Mouse (Mus musculus) heart, postnatal 4 days (tissue): ENCODE results near the gene Cdsn. TPM values are rescaled to one million over a fixed set of nuclear protein-coding genes. Genes with fewer than 3 reads are reported as not detected.
A peak's percentile ranks its signal among the peaks of the same experiment; 100 is the strongest.

Source experiments
- DNase-seq: peaks from one replicate; pipeline ENCODE4 v3.0.0; 2021
- total RNA-seq, 2 experiments: library from RNA; stranded (reverse); gene quantifications; 2 replicates each; pipeline ENCODE4 v1.2.3; 2021

The Cdsn gene
- total RNA-seq, 2 experiments from 2014 or later, result 0.16 to 0.26 TPM

- no peak for DNase-seq
These were observed 14.5 kb upstream of the Cdsn start for GRCm38 (mm10) chr17:35537421-35537820.

- no peak for DNase-seq
These were observed 13.5 kb upstream of the Cdsn start for GRCm38 (mm10) chr17:35538476-35538875.

- DNase-seq, result no peak
These were observed 12.4 kb upstream of the Cdsn start for GRCm38 (mm10) chr17:35539540-35539939.

- no peak for DNase-seq
These were observed 9.0 kb upstream of the Cdsn start for GRCm38 (mm10) chr17:35542761-35543411.

- DNase-seq, result no peak
These were observed 8.5 kb upstream of the Cdsn start for GRCm38 (mm10) chr17:35543412-35543861.

GRCm38 (mm10) chr17:35544001-35544400 is 7.9 kb upstream of the Cdsn start:
- no peak for DNase-seq

GRCm38 (mm10) chr17:35544680-35545079 is 7.2 kb upstream of the Cdsn start:
- DNase-seq, result peak; percentile 76

GRCm38 (mm10) chr17:35547465-35547864 is 4.5 kb upstream of the Cdsn start:
- peak; percentile 6 for DNase-seq

GRCm38 (mm10) chr17:35548636-35549035 is 3.3 kb upstream of the Cdsn start:
- DNase-seq, result peak; percentile 4

GRCm38 (mm10) chr17:35549437-35550142 is 2.3 kb upstream of the Cdsn start:
- peak; percentile 94 for DNase-seq

- no peak for DNase-seq
These were observed 1.8 kb upstream of the Cdsn start for GRCm38 (mm10) chr17:35550143-35550494.

- peak; percentile 8 for DNase-seq
These were observed 1.1 kb upstream of the Cdsn start for GRCm38 (mm10) chr17:35550871-35551270.

GRCm38 (mm10) chr17:35554321-35554720 is 2.4 kb downstream of the Cdsn start:
- DNase-seq, result no peak

- DNase-seq, result no peak
These were observed 3.0 kb downstream of the Cdsn start for GRCm38 (mm10) chr17:35554761-35555397.

- DNase-seq, result no peak
These were observed 4.3 kb downstream of the Cdsn start for GRCm38 (mm10) chr17:35556186-35556765.

- peak; percentile 70 for DNase-seq
These were observed 4.9 kb downstream of the Cdsn start for GRCm38 (mm10) chr17:35556812-35557211.

- DNase-seq, result no peak
These were observed 5.4 kb downstream of the Cdsn start for GRCm38 (mm10) chr17:35557351-35557750.

GRCm38 (mm10) chr17:35558216-35558615 is 6.3 kb downstream of the Cdsn start:
- no peak for DNase-seq

- no peak for DNase-seq
These were observed 15.2 kb downstream of the Cdsn start, which contains the start of gene 2300002M23Rik for GRCm38 (mm10) chr17:35567150-35567549. TSS of gene 2300002M23Rik (plus strand) at chr17:35567450.

GRCm38 (mm10) chr17:35567767-35568166 is 15.8 kb downstream of the Cdsn start:
- no peak for DNase-seq

- no peak for DNase-seq
These were observed 17.4 kb downstream of the Cdsn start for GRCm38 (mm10) chr17:35569091-35569944.

GRCm38 (mm10) chr17:35570836-35571235 is 18.9 kb downstream of the Cdsn start:
- DNase-seq, result no peak
